Mouse (Mus musculus): ENCODE data around the gene Ssbp4. TPM values are rescaled to one million over a fixed set of nuclear protein-coding genes. Genes with fewer than 3 reads are reported as not detected.

Gene Ssbp4
- polyA plus RNA-seq, 1 experiment = 50.7 TPM

DNA sequence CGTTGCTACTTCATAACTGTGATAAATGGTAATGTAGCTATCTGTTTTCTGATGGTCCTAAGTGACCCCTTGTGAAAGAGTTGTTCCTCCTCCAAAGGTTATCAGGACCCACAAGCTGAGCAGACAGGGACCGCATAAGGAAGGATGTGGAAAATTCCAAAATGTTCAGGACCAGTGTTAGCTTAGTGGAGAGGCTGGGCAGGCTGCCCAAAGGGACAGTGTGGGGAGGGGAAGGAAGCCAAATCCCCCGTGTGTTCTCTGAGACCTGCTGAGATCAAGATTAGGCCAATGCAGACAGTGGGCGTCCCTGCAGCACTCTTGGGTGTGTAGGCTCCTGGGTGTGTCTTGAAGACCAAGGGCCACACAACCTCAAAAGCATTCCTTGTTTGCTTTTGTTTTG is 33.8 kb downstream of the Ssbp4 start:
- no peak overlapping the region for H3K27ac ChIP-seq (ENCODE audit: insufficient read depth, low read length)
- no peak for TF ChIP-seq CTCF (IDR thresholded peaks at IDR 0.05; ENCODE audit: borderline replicate concordance, insufficient read depth, low read length)
- no peak for TF ChIP-seq POLR2A (IDR thresholded peaks at IDR 0.05; ENCODE audit: low read depth, low read length)
- no peak overlapping the region for H3K4me3 ChIP-seq (ENCODE audit: insufficient read depth, low read length)
- H3K4me1 ChIP-seq (ENCODE audit: control insufficient read depth, insufficient read depth, low read length) = peaks cover 4% of the 10 kb centered on the region; the same call in 1 of the 2 replicates

DNA sequence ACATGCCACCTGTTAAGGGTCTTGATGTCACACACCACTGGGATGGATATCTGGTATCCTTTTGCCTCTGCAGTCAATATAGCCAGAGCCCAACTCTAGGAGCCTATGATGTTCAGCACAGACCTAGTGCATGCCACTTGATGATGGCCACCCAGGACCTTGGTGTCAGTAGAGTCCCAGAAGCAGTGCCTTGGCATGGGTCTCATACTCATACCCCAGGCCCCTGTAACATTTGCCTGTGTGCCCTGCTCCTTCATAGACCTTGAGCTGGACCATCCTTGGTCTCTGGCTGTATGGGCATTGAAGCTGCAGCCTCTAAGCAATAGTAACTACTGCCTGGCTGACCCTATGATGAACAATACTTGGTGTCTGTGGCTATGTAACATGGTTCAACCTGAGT is 34.4 kb downstream of the Ssbp4 start:
- Histone ChIP-seq H3K27ac (ENCODE audit: insufficient read depth, low read length) (no peak overlapping the region), H3K4me1 (ENCODE audit: control insufficient read depth, insufficient read depth, low read length) (peaks cover 4% of the 10 kb centered on the region; the same call in 1 of the 2 replicates), H3K4me3 (ENCODE audit: insufficient read depth, low read length) (no peak overlapping the region)
- TF ChIP-seq CTCF (IDR thresholded peaks at IDR 0.05; ENCODE audit: borderline replicate concordance, insufficient read depth, low read length) = no peak

DNA sequence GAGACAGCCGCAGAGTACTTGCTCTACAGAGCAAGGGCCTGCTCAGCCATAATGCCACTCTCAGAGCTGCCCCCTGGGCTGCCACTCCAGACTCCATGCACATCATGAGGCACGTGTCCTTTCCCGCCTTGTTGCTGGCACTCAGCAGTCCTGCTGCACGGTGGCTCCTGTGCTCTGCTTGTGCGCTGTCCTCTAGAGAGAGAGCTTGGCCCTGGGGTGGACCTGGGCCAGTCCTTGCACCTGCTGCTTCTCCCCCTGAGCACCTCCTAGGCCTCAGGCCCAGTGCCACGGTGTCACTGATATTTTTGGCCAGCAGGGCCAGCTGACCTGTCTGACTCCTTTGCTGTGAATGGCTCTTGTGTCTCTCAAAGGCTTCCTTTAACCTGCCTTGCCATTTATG is 37.7 kb downstream of the Ssbp4 start:
- no peak overlapping the region for H3K27ac ChIP-seq (ENCODE audit: insufficient read depth, low read length)
- no peak overlapping the region for H3K4me3 ChIP-seq (ENCODE audit: insufficient read depth, low read length)
- peaks cover 4% of the 10 kb centered on the region; the same call in 1 of the 2 replicates for H3K4me1 ChIP-seq (ENCODE audit: control insufficient read depth, insufficient read depth, low read length)
- TF ChIP-seq CTCF (IDR thresholded peaks at IDR 0.05; ENCODE audit: borderline replicate concordance, insufficient read depth, low read length) = no peak; the same call in 1 of the 2 replicates
- TF ChIP-seq POLR2A (IDR thresholded peaks at IDR 0.05; ENCODE audit: low read depth, low read length) = no peak

DNA sequence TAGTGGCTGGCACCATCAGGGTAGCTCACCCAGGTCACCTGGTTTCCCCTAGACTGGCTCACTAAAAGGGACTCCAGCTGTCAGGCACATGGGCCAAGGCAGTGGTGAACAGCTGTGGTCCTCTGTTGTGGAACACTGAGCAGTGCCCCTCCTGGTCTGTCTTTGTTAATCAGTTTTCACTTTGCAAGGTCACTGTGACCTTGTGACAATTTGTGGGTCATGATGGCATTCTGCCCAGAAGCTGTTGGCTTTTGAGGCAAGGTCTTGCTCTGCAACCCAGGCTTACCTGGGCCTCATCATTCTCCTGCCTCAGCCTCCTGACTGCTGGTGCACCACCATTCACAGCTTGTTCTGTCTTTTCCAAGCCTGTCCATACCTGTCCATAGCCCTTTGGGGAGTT is 38.3 kb downstream of the Ssbp4 start:
- H3K4me3 ChIP-seq (ENCODE audit: insufficient read depth, low read length) = no peak overlapping the region
- TF ChIP-seq POLR2A (IDR thresholded peaks at IDR 0.05; ENCODE audit: low read depth, low read length) (no peak), CTCF (IDR thresholded peaks at IDR 0.05; ENCODE audit: borderline replicate concordance, insufficient read depth, low read length) (no peak)
- H3K4me1 ChIP-seq (ENCODE audit: control insufficient read depth, insufficient read depth, low read length) = peaks cover 4% of the 10 kb centered on the region; the same call in 1 of the 2 replicates
- no peak overlapping the region for H3K27ac ChIP-seq (ENCODE audit: insufficient read depth, low read length)

DNA sequence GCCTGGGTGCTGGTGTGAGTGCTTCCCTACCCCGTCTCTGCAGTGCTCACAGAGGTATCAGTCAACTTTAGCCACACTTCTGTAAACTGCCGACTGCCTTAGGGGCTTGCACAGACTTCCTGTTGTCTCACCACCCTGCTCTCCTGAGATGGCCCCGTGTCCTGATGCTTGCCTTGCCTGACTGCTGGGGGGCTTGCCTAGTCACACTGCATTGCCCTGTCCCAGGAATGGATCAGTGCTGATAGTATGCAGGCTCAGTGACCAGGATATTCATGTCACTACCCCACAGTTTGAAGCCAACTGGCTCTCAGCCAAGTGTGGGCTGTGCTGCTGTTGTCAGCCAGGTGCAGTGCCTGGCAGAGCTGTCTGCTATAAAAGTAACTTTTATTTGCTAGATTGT is 43.1 kb downstream of the Ssbp4 start:
- TF ChIP-seq POLR2A (IDR thresholded peaks at IDR 0.05; ENCODE audit: low read depth, low read length) = no peak
- TF ChIP-seq CTCF (IDR thresholded peaks at IDR 0.05; ENCODE audit: borderline replicate concordance, insufficient read depth, low read length) = no peak
- H3K27ac ChIP-seq (ENCODE audit: insufficient read depth, low read length) = no peak overlapping the region
- no peak overlapping the region for H3K4me3 ChIP-seq (ENCODE audit: insufficient read depth, low read length)
- H3K4me1 ChIP-seq (ENCODE audit: control insufficient read depth, insufficient read depth, low read length) = peaks cover 3% of the 10 kb centered on the region; the same call in 1 of the 2 replicates

DNA sequence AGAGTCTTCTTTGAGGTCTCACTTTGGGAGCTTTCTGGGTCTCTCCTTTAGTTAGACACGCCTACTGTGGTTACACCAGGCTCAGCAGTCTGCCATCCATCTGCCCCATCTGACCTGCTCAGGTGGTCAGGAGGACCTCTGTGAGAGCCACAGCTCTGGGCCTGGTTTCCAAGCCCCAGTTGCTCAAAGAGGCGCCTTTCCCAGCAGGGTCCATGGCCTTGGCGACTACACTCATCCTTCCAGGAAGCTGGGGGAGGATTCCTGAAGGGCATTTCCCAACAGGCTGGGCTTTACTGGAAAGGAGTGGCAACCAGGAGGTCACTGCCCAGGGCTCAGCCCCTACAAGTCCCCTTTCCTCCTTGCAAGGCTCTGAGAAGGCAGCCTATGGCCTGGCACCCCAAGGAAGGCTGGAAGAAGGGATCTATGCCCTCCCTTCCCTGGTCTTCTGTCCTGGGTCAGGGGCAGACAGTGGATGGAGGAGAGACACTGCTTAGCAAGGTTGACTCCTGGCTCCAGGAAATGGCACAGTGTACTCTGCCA is 43.9 kb downstream of the Ssbp4 start:
- Histone ChIP-seq H3K4me1 (ENCODE audit: control insufficient read depth, insufficient read depth, low read length) (peaks cover 3% of the 10 kb centered on the region; the same call in 1 of the 2 replicates), H3K4me3 (ENCODE audit: insufficient read depth, low read length) (no peak overlapping the region), H3K27ac (ENCODE audit: insufficient read depth, low read length) (no peak overlapping the region)
- TF ChIP-seq POLR2A (IDR thresholded peaks at IDR 0.05; ENCODE audit: low read depth, low read length) (no peak), CTCF (IDR thresholded peaks at IDR 0.05; ENCODE audit: borderline replicate concordance, insufficient read depth, low read length) (no peak)

DNA sequence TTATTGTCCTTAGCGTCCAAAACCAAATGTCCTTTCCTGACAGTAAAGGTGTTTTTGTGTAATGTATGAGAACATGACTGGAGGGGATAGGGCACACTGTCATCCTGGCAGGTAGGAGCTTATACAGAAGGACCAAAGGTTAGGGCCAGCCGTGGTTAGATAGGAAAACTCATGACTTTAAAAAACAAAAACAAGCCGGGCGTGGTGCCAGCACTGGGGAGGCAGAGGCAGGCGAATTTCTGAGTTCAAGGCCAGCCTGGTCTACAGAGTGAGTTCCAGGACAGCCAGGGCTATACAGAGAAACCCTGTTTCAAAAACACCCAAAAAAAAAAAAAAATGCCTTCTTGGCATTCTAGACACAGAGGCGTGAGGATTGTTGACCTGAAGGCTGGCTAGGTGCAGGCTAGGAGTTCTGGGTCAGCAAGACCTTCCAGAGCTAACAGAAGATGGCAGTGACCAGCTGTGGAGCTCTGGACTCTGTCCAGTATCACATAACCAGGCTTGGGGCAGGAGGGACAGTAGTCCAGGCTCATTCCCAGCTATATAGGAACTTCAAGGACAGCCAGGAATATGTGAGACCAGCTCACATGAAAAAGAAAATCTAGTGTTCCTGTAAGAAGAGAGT is 44.8 kb downstream of the Ssbp4 start:
- Histone ChIP-seq H3K4me3 (ENCODE audit: insufficient read depth, low read length) (no peak overlapping the region), H3K27ac (ENCODE audit: insufficient read depth, low read length) (no peak overlapping the region)
- TF ChIP-seq CTCF (IDR thresholded peaks at IDR 0.05; ENCODE audit: borderline replicate concordance, insufficient read depth, low read length) (no peak), POLR2A (IDR thresholded peaks at IDR 0.05; ENCODE audit: low read depth, low read length) (no peak)

DNA sequence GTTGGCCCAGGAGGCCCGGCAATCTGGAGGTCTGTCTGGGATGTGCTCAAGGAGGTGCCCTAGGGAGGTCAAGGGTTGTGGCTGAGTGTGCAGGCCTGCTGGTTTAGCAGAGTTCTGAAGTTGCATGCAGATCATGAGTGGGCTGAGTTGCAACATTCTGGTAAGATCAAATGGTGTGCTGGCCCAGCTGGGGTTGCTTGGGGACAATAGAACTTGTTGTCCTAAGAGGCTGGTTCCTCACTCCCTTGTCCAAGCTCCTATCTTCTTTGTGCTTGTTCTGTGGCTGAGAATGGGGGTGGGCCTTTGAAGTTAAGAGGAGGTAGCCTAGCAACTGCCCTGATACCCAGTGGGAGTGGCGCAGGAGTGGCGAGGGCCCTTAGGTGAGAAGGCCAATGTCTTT is 45.9 kb downstream of the Ssbp4 start:
- H3K27ac ChIP-seq (ENCODE audit: insufficient read depth, low read length) = no peak overlapping the region
- no peak overlapping the region for H3K4me3 ChIP-seq (ENCODE audit: insufficient read depth, low read length)
- peaks cover 6% of the 10 kb centered on the region; the same call in 1 of the 2 replicates for H3K4me1 ChIP-seq (ENCODE audit: control insufficient read depth, insufficient read depth, low read length)
- TF ChIP-seq CTCF (IDR thresholded peaks at IDR 0.05; ENCODE audit: borderline replicate concordance, insufficient read depth, low read length) = no peak
- TF ChIP-seq POLR2A (IDR thresholded peaks at IDR 0.05; ENCODE audit: low read depth, low read length) = no peak

More for the DNA sequence above, 44.8 kb downstream of the Ssbp4 start:
- H3K4me1 ChIP-seq (ENCODE audit: control insufficient read depth, insufficient read depth, low read length) = peaks cover 3% of the 10 kb centered on the region; the same call in 1 of the 2 replicates

DNA sequence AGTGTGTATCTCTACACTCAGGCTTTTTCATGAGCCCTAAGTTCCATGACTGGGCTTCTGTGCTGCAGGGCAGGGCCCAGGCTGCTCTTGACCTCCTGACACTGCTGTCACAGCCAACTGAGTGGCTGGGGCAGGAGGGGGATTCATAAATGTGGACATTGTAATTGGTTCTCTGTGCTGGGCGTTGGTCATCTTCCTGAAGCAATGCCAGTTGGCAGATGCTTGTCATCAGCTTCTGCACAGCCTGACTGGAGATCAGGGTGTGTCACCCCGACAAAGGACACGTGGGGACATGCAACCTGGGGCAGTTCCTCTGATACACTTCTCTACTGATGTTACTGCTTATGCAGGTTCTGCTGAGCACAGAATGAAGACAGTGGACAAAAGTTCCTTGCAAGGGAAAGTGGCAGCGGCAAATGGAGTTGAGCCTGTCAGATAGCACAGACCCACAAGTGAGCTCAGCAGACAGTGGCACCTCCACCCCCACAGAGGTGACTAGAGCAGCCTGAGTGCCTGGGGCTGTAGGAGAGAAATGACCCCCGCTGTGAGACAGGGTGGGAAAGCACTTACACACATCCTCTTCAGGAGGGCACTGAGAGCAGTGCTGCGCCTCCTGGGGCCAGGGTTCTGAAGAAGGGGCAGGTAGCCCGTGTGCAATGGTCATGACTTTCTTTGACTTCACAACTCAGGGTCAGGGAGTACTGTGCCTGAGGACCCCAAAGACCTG is 46.7 kb downstream of the Ssbp4 start:
- Histone ChIP-seq H3K4me1 (ENCODE audit: control insufficient read depth, insufficient read depth, low read length) (peaks cover 6% of the 10 kb centered on the region; the same call in 1 of the 2 replicates), H3K27ac (ENCODE audit: insufficient read depth, low read length) (no peak overlapping the region), H3K4me3 (ENCODE audit: insufficient read depth, low read length) (no peak overlapping the region)
- no peak for TF ChIP-seq CTCF (IDR thresholded peaks at IDR 0.05; ENCODE audit: borderline replicate concordance, insufficient read depth, low read length)
- TF ChIP-seq POLR2A (IDR thresholded peaks at IDR 0.05; ENCODE audit: low read depth, low read length) = no peak

DNA sequence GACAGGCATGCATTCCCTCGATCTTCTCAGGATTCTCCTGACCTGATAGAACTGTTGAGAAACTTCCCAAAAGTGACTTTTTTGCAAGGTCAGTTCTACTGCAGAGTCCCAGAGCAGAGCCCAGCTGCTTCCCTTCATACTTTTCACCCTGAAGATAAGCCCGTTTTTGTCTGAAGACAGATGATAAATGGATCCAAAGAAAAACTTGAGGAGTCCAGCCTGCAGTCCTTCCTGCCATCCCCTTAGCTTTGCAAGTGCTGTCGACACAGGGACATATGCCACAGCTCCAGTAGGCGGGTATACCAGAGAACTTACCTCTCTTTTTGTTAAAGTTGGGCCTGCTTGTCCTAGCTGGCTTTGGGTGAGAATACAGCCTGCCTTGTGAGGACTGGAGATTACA is 47.3 kb downstream of the Ssbp4 start:
- H3K4me3 ChIP-seq (ENCODE audit: insufficient read depth, low read length) = no peak overlapping the region
- TF ChIP-seq POLR2A (IDR thresholded peaks at IDR 0.05; ENCODE audit: low read depth, low read length) (no peak), CTCF (IDR thresholded peaks at IDR 0.05; ENCODE audit: borderline replicate concordance, insufficient read depth, low read length) (no peak)
- no peak overlapping the region for H3K27ac ChIP-seq (ENCODE audit: insufficient read depth, low read length)
- peaks cover 6% of the 10 kb centered on the region; the same call in 1 of the 2 replicates for H3K4me1 ChIP-seq (ENCODE audit: control insufficient read depth, insufficient read depth, low read length)
